Mouse (Mus musculus) monocyte, adult 5-6 weeks (primary cell): ENCODE data around the gene Zc3hc1. TPM values are rescaled to one million over a fixed set of nuclear protein-coding genes. Genes with fewer than 3 reads are reported as not detected.

Experiments used
- ATAC-seq: fragments of 153-309, 156-312 bp; replicated peaks from 2 replicates; pipeline ENCODE4 v1.8.0; 2017; ENCODE audit warnings: mild to moderate bottlenecking; ENCODE audit not compliant: low TSS enrichment, insufficient number of reproducible peaks, severe bottlenecking, poor library complexity, low FRiP score
- total RNA-seq: library from RNA; stranded (forward); fragments of 200-1000, 200-491, 200-594 nt; gene quantifications from 3 replicates; pipeline ENCODE4 v1.2.3, GENCODE M21; 2017

Gene Zc3hc1
- total RNA-seq, 1 experiment from 2014 or later, result 19.6 TPM

- no peak for ATAC-seq
Observed at GRCm38 (mm10) chr6:30340231-30340873, 50.5 kb downstream of the Zc3hc1 start.

- ATAC-seq, result peak; percentile 91
Observed at GRCm38 (mm10) chr6:30336912-30337311, 53.9 kb downstream of the Zc3hc1 start.

- no peak for ATAC-seq
Observed at GRCm38 (mm10) chr6:30332262-30332661, 58.6 kb downstream of the Zc3hc1 start.

GRCm38 (mm10) chr6:30330706-30331105, 60.1 kb downstream of the Zc3hc1 start:
- no peak for ATAC-seq

GRCm38 (mm10) chr6:30325932-30326501, 64.8 kb downstream of the Zc3hc1 start:
- no peak for ATAC-seq

GRCm38 (mm10) chr6:30321002-30321401, 69.8 kb downstream of the Zc3hc1 start:
- no peak for ATAC-seq

- ATAC-seq, result no peak
Observed at GRCm38 (mm10) chr6:30319216-30319615, 71.6 kb downstream of the Zc3hc1 start.

Other genes with a start within 250 kb of the Zc3hc1 start
- 61.3 to 87.8 TPM (median 69.4 TPM) in 3 replicates for gene Ube2h, start 86.5 kb downstream of the Zc3hc1 start, total RNA-seq
- 18.1 to 20.3 TPM (median 19.7 TPM) in 3 replicates for gene Klhdc10, start 10.8 kb upstream of the Zc3hc1 start, total RNA-seq
- gene Tmem209, start 118.8 kb upstream of the Zc3hc1 start, total RNA-seq, result 17.6 to 26.6 TPM (median 17.8 TPM) in 3 replicates
- gene Ssmem1, start 118.8 kb upstream of the Zc3hc1 start, total RNA-seq, result not detected in 3 replicates
- not detected in 3 replicates for gene Cpa2, start 150.6 kb upstream of the Zc3hc1 start, total RNA-seq
- not detected in 3 replicates for gene Cpa4, start 177.3 kb upstream of the Zc3hc1 start, total RNA-seq
- not detected in 3 replicates for gene Cpa5, start 220.0 kb upstream of the Zc3hc1 start, total RNA-seq
- not detected in 3 replicates for gene Cpa1, start 248.2 kb upstream of the Zc3hc1 start, total RNA-seq